Comparison of ENCODE assay signal across 16 mouse cellular contexts in genomic region chr6:97265705-97266104, GRCm38 (mm10). TPM values are rescaled to one million over a fixed set of nuclear protein-coding genes. Genes with fewer than 3 reads are reported as not detected.
"Had no signal": no experiment of that assay in that cellular context is flagged by ENCODE, and none has a peak within 500 bp of the region (broad histone marks: within the 10 kb centered on the region; RNA-seq: fewer than 3 reads in every experiment).

No protein-coding gene starts in this region.

- H3K9ac ChIP-seq: limb, embryonic 12.5 days; lung, embryonic 15.5 days; midbrain, embryonic 13.5 days; neural tube, embryonic 12.5 days had no signal

- H3K4me3 ChIP-seq: layer of hippocampus, adult 2 months; limb, embryonic 12.5 days; lung, embryonic 15.5 days; megakaryocyte, embryonic 14.5 days; midbrain, embryonic 13.5 days; neural tube, embryonic 12.5 days had no signal

- DNase-seq: kidney, postnatal 10 days; kidney, postnatal 4 days; liver; lung, postnatal 14 days; thymus, postnatal 4 days had no signal

- H3K27ac ChIP-seq: layer of hippocampus, adult 2 months; limb, embryonic 12.5 days; lung, embryonic 15.5 days; macrophage; midbrain, embryonic 13.5 days; neural tube, embryonic 12.5 days; stomach, postnatal 0 days had no signal

- ATAC-seq: midbrain, embryonic 13.5 days had no signal

- H3K9me3 ChIP-seq: limb, embryonic 12.5 days; lung, embryonic 15.5 days; megakaryocyte, embryonic 14.5 days; midbrain, embryonic 13.5 days; neural tube, embryonic 12.5 days had no signal

- H3K27me3 ChIP-seq: limb, embryonic 12.5 days; lung, embryonic 15.5 days; midbrain, embryonic 13.5 days; neural tube, embryonic 12.5 days had no signal

- H3K4me2 ChIP-seq: limb, embryonic 12.5 days; lung, embryonic 15.5 days; midbrain, embryonic 13.5 days; neural tube, embryonic 12.5 days had no signal

- H3K36me3 ChIP-seq: limb, embryonic 12.5 days; lung, embryonic 15.5 days; midbrain, embryonic 13.5 days; neural tube, embryonic 12.5 days had no signal

- H3K4me1 ChIP-seq: limb, embryonic 12.5 days; lung, embryonic 15.5 days; midbrain, embryonic 13.5 days; neural tube, embryonic 12.5 days had no signal

RNA-seq across cellular contexts. Expression of gene Lmod3, which starts 13.1 kb away (rescaled TPM):
- total RNA-seq: layer of hippocampus, adult 2 months; midbrain, postnatal 0 days; neutrophil, adult 5-6 weeks had no signal
- polyA plus RNA-seq: kidney, embryonic 14.5 days; macrophage; midbrain, postnatal 0 days had no signal
